Mouse (Mus musculus) hindbrain, embryonic 14.5 days (tissue): ENCODE results near the gene Aagab. TPM values are rescaled to one million over a fixed set of nuclear protein-coding genes. Genes with fewer than 3 reads are reported as not detected.
A peak's percentile ranks its signal among the peaks of the same experiment; 100 is the strongest.

Experiments
- ATAC-seq: fragments of 200-750 bp; cut with Nextera tagmentation; 2 replicates; pipeline ENCODE4 v1.8.0; 2017; ENCODE audit warnings: moderate number of reproducible peaks, mild to moderate bottlenecking, moderate TSS enrichment, moderate library complexity; ENCODE audit not compliant: low FRiP score
- DNase-seq: peaks from one replicate; pipeline ENCODE4 v3.0.0-alpha.2; 2015; ENCODE audit warnings: low spot score
- H3K27ac ChIP-seq: fragments of 300-500 bp; sonication (generic); 2 replicates; pipeline ENCODE4 v1.5.1; 2014; ENCODE audit warnings: mild to moderate bottlenecking, moderate library complexity
- H3K27me3 ChIP-seq: fragments of 300-500 bp; sonication (generic); 2 replicates; pipeline ENCODE4 v1.6.1; 2014; ENCODE audit warnings: mild to moderate bottlenecking, low read length, mixed read lengths; ENCODE audit not compliant: control insufficient read depth, insufficient read depth
- H3K36me3 ChIP-seq: fragments of 300-500 bp; sonication (generic); replicated peaks from 2 replicates; pipeline ENCODE4 v1.6.1; 2014; ENCODE audit not compliant: control insufficient read depth, insufficient read depth
- H3K4me1 ChIP-seq: fragments of 300-500 bp; sonication (generic); replicated peaks from 2 replicates; pipeline ENCODE4 v1.6.1; 2014; ENCODE audit warnings: antibody characterized with exemption, low read length, mixed read lengths; ENCODE audit not compliant: control insufficient read depth, insufficient read depth
- H3K4me2 ChIP-seq: fragments of 300-500 bp; sonication (generic); replicated peaks from 2 replicates; pipeline ENCODE4 v1.6.1; 2014; ENCODE audit warnings: mild to moderate bottlenecking, moderate library complexity
- H3K4me3 ChIP-seq: fragments of 300-500 bp; sonication (generic); replicated peaks from 2 replicates; pipeline ENCODE4 v1.5.1; 2014; ENCODE audit warnings: mild to moderate bottlenecking, low read length
- H3K9ac ChIP-seq: fragments of 300-500 bp; sonication (generic); 2 replicates; pipeline ENCODE4 v1.6.1; 2014
- H3K9me3 ChIP-seq: fragments of 300-500 bp; sonication (generic); 2 replicates; pipeline ENCODE4 v1.6.1; 2016; ENCODE audit warnings: low read length; ENCODE audit not compliant: control insufficient read depth
- WGBS: fragments of 180-500 bp; shearing (Covaris S2); extraction: QIAGEN DNeasy Blood & Tissue Kit; methylation state at CpG from one replicate; pipeline ENCODE4 v1.1.7; 2014; 5-methylcytosine and 5-hydroxymethylcytosine counted together
- polyA plus RNA-seq: library from polyadenylated mRNA; unstranded; fragments of >200 nt; fragmentation: Nextera tagmentation; extraction: Ambion mirVana; gene quantifications from 2 replicates; pipeline ENCODE4 v1.2.1, GENCODE M21; 2014

Aagab gene
- polyA plus RNA-seq: 59.2 and 66.6 TPM in 2 replicates

DNA sequence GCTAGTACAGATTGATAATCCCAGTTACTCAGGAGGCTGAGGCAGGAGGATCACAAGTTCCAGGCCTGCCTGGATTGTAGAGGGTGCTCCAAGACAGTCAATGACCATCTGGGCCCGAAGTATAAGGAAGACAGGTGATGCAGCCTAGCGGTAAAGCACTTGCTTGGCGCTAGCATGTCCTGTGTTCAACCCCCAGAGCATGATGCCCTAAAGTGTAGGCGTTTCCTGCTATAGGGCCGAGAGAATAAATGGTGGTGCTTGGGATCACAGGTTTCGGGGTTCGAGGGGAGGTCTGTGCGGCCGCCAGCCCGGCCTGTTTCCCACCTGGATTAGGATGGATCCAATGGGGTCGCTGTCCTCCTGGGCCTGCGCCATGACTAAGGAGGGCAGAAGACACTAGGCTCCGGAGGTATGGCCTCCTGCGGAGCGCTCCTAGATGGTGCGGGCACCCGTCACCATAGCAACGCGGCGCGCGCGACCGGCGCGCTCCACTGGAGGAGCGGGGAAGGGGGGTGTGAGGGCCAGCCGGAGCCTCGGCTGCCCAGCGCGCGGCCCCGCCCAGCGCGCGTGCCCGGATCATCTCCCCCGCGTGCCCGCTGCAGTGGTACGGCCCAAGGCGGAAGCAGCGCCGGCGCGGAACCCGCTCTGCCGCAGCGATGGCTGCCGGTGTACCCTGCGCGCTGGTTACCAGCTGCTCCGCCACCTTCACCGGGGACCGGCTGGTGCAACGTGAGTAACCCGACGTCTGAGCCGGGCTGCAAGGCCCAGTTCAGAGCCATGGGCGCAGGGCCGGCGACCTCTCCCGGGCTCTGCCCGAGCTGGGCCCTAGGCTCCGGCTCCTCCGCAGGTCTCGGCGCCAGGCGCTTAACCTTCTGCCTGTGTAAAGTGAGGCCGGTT lies at the start of gene Aagab, which contains the start of gene Iqch:
Gene Aagab, plus strand, starts transcription at position 618 of the 897 bp plus-strand sequence.
Gene Iqch, minus strand, starts transcription at position 451 of the 897 bp plus-strand sequence.
- peak within 1 kb of the TSS; percentile 58 for H3K27ac ChIP-seq
- H3K4me3 ChIP-seq: peak within 1 kb of the TSS; percentile 90
- ATAC-seq: peak; percentile 97
- no peaks in the 10 kb centered on the region for H3K36me3 ChIP-seq
- DNase-seq: peak; percentile 98
- peaks cover 12% of the 10 kb centered on the region for H3K4me1 ChIP-seq
- 2% methylated on average over 52 of the region's 70 CpGs for WGBS
- H3K4me2 ChIP-seq: peak within 1 kb of the TSS; percentile 68
- peak within 1 kb of the TSS; percentile 92 for H3K9ac ChIP-seq
- H3K27me3 ChIP-seq: no peaks in the 10 kb centered on the region
- H3K9me3 ChIP-seq: no peaks in the 10 kb centered on the region

DNA sequence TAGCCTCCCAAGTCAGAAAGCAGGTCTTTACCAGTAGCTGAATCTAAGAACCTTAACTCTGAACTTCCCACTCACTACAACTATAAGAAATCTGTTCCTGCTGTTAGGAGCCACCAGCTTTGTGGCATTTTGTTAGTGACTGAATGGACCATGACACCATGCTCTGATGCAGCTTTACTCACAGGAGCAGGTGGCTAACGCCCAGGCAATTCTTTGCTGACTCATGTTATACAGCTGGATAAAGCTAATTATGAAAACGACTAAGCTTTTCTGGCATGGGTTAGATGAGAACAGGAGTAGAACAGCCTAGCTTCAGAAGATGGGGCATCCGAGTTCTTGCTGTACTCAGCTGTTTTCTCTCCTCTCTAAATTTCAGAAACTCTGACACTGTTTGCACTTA lies 48.8 kb upstream of the Aagab start:
- Histone ChIP-seq H3K9me3 (no peaks in the 10 kb centered on the region), H3K4me3 (no peak overlapping the region), H3K9ac (no peak overlapping the region), H3K36me3 (no peaks in the 10 kb centered on the region), H3K27ac (no peak overlapping the region), H3K4me1 (no peaks in the 10 kb centered on the region), H3K4me2 (no peak overlapping the region), H3K27me3 (no peaks in the 10 kb centered on the region)
- no peak for DNase-seq
- WGBS: 78% methylated on average over 3 of the region's 3 CpGs
- no peak for ATAC-seq

DNA sequence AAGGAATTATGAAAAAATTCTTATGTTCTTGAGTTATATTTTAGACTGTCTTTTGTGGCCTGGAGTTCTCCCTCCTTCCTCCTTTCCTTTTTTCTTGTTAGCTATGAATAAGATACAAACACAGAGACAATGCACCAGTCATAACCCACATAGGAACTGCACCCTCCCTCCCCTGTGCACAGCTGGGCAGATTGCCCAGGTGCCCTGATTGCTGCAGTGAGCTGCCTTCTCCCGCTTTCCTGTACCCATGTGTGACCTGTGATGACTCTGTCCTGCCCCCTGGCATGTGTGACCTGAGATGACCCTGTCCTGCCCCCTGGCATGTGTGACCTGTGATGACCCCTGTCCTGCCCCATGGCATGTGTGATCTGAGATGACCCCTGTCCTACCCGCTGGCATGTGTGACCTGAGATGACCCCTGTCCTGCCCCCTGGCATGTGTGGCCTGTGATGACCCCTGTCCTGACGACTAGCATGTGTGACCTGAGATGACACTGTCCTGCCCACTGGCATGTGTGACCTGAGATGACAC lies 46.9 kb upstream of the Aagab start:
- no peaks in the 10 kb centered on the region for H3K36me3 ChIP-seq
- no peaks in the 10 kb centered on the region for H3K9me3 ChIP-seq
- WGBS: 80% methylated on average over 3 of the region's 3 CpGs
- DNase-seq (no peak), ATAC-seq (no peak)
- no peak overlapping the region for H3K4me3 ChIP-seq
- H3K4me2 ChIP-seq: no peak overlapping the region
- no peak overlapping the region for H3K27ac ChIP-seq
- H3K27me3 ChIP-seq: no peaks in the 10 kb centered on the region
- H3K4me1 ChIP-seq: no peaks in the 10 kb centered on the region
- H3K9ac ChIP-seq: no peak overlapping the region

DNA sequence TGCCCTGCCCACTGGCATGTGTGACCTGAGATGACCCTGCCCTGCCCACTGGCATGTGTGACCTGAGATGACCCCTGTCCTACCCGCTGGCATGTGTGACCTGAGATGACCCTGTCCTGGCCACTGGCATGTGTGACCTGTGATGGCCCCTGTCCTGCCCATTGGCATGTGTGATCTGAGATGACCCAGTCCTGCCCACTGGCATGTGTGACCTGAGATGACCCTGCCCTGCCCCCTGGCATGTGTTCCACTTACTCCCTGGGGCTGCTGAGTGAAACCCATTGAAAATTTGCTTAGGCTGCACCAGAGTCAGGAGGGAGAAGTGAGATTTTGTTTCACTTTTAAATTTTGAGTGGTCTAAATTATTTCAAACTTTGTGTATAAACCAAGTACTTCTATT lies 46.1 kb upstream of the Aagab start:
- Histone ChIP-seq H3K4me3 (no peak overlapping the region), H3K36me3 (no peaks in the 10 kb centered on the region), H3K9me3 (no peaks in the 10 kb centered on the region), H3K4me1 (no peaks in the 10 kb centered on the region), H3K27ac (no peak overlapping the region), H3K27me3 (no peaks in the 10 kb centered on the region), H3K4me2 (no peak overlapping the region), H3K9ac (no peak overlapping the region)
- whole genome bisulfite sequencing: 85% methylated on average over 1 of the region's 1 CpGs
- ATAC-seq (no peak), DNase-seq (no peak)

DNA sequence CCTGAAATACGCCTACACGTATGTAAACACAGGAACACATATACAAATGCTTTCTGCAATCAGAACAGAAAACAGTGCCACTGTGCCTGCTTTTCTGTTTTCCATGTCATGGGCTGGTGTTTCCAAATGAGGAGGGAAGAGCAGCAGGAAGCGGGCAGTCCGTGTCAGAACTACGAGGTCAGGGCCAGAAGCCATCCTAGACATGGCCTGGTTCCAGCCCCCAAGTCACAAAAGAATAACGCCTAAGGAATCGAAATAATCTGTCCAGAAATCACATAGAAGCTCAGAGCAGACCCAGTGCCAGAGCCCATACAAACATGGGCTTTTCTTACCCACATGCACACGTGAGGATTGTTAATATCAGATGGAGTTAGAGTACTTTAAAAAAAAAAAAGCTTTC lies 45.5 kb upstream of the Aagab start:
- Histone ChIP-seq H3K4me2 (no peak overlapping the region), H3K9me3 (no peaks in the 10 kb centered on the region), H3K4me3 (no peak overlapping the region), H3K9ac (no peak overlapping the region), H3K4me1 (peaks cover 5% of the 10 kb centered on the region; the same call in 1 of the 2 replicates), H3K36me3 (no peaks in the 10 kb centered on the region), H3K27ac (no peak overlapping the region), H3K27me3 (no peaks in the 10 kb centered on the region)
- ATAC-seq: no peak
- 77% methylated on average over 8 of the region's 8 CpGs for WGBS
- DNase-seq: no peak

DNA sequence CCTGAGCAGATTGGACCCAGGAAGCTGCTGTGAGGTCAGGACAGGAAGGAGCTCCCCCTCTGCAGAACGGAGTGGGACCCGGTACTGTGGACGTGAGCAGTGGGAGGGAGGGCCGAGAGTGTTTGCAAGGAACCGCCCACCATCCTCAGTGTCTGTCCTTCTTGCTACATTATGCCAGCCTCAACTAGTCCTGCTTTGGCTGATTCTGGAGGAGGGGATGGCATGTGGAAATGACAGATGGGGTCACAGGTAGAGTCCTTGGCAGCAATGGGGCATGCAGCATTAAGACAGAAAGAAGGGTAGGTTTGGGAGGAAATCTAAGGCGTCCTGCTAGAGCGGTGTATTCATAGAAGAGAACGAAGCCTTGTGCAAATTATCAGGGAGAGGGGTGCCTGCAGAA lies 40.5 kb upstream of the Aagab start:
- WGBS: 62% methylated on average over 8 of the region's 8 CpGs
- ATAC-seq (no peak), DNase-seq (no peak)
- Histone ChIP-seq H3K9me3 (no peaks in the 10 kb centered on the region), H3K36me3 (no peaks in the 10 kb centered on the region), H3K9ac (no peak overlapping the region), H3K4me2 (no peak overlapping the region), H3K4me1 (peaks cover 7% of the 10 kb centered on the region; the same call in 1 of the 2 replicates), H3K27ac (no peak overlapping the region), H3K27me3 (no peaks in the 10 kb centered on the region), H3K4me3 (no peak overlapping the region)

DNA sequence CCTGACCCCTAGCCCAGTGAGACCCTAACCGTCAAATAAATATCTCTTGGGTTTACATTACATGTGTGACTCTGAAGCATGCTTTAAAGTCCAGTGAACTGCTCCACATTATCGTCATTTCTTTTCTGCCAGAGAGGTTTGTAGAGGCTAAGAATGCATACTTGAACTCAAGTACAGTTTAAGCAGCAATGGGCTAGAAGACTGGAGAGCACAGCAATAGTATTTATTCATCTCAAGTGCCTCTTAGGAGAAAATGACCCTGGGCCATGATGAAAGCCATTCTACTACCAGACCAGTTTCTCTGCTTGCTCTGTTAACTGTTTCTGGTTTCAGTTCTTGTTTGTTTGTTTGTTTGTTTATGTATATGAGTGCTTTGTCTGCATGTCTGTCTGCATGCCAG lies 39.0 kb upstream of the Aagab start:
- Histone ChIP-seq H3K9me3 (no peaks in the 10 kb centered on the region), H3K27ac (no peak overlapping the region), H3K36me3 (no peaks in the 10 kb centered on the region), H3K9ac (no peak overlapping the region), H3K4me3 (no peak overlapping the region), H3K27me3 (no peaks in the 10 kb centered on the region), H3K4me2 (no peak overlapping the region), H3K4me1 (peaks cover 13% of the 10 kb centered on the region)
- ATAC-seq (no peak), DNase-seq (no peak)
- WGBS: 93% methylated on average over 2 of the region's 2 CpGs

DNA sequence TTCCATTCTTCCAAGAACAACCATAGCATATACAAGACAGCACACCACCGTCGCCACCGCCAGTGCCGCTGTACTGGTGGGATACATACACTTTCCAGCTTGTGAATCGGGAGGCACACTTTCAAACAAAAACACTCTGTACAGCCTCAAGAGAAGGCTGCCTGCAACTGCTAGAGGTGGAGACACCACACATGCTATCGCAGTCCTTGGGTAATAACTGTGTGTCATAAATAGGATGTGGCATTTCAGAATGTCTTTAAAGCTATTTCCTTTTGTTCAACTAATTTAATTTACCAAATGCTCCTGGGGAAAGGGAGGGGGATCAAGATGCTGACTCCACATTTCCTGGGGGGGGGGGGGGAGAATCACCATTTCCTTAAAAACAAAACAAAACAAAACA lies 34.1 kb upstream of the Aagab start:
- WGBS: 65% methylated on average over 6 of the region's 6 CpGs
- peak overlapping the region; percentile 55; the same call in 1 of the 2 replicates for H3K27ac ChIP-seq

DNA sequence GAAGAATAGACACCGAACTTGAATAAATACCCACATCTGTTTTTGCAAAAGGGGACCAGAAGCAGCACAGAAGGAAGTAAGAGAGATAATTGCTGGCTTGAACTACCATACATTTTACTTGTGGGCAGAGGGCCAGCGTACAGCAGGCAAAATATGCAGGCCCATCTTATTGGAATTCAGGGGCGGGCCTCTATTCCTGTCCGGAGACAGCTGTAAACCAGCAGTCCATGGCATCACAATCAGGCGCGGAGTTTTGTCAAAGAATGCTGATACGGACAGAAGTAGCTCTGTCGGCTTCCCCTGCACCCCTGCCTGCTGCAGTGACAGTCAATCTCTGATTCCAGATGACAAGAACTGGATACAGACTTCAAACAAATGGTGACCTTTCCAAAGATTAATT lies 33.7 kb upstream of the Aagab start:
- Histone ChIP-seq H3K27me3 (no peaks in the 10 kb centered on the region), H3K9ac (no peak overlapping the region), H3K9me3 (no peaks in the 10 kb centered on the region), H3K4me1 (peaks cover 16% of the 10 kb centered on the region), H3K27ac (no peak overlapping the region), H3K4me2 (peak overlapping the region; percentile 20), H3K4me3 (no peak overlapping the region), H3K36me3 (no peaks in the 10 kb centered on the region)
- DNase-seq (peak; percentile 53), ATAC-seq (no peak)
- 11% methylated on average over 8 of the region's 8 CpGs for WGBS

More for the DNA sequence above, 34.1 kb upstream of the Aagab start:
- H3K9me3 ChIP-seq: no peaks in the 10 kb centered on the region
- H3K9ac ChIP-seq: no peak overlapping the region
- no peak for DNase-seq
- peak overlapping the region; percentile 20; the same call in 1 of the 2 replicates for H3K4me2 ChIP-seq
- H3K36me3 ChIP-seq: no peaks in the 10 kb centered on the region
- no peak overlapping the region for H3K4me3 ChIP-seq
- ATAC-seq: no peak
- peaks cover 16% of the 10 kb centered on the region for H3K4me1 ChIP-seq
- no peaks in the 10 kb centered on the region for H3K27me3 ChIP-seq
